Mouse (Mus musculus) testis, postnatal 14 days (tissue): ENCODE measurements at regions not wholly inside any gene's neighbourhood (a gene's known extent, or its start where the extent isn't known, plus 50 kb on each side); places are given as distances from the start of the nearest gene placed in this dataset.

Experiments
- DNase-seq: peaks from one replicate; pipeline ENCODE4 v3.0.0; 2021; ENCODE audit warnings: low spot score

DNA sequence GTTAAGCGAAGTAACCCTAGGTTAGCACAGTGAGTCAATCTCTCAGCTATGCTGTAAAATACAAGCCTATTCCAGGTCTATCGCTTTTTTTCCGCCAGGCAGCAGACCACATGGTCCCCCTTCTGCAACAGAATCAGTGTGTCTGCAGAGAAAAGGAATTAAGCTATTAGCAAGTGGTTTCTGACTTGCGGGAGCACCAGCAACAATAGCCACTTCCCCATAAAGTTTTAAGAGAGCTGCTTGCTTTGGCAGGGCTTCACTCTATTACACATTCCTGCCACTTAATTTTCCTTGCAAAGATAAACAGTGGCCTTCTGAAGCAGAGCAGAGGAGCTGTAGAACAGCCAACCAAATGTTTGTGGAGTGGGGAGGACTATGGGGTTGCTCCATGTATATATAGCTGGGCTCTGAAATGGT is 59.8 kb upstream of the Osmr start:
- no peak for DNase-seq

DNA sequence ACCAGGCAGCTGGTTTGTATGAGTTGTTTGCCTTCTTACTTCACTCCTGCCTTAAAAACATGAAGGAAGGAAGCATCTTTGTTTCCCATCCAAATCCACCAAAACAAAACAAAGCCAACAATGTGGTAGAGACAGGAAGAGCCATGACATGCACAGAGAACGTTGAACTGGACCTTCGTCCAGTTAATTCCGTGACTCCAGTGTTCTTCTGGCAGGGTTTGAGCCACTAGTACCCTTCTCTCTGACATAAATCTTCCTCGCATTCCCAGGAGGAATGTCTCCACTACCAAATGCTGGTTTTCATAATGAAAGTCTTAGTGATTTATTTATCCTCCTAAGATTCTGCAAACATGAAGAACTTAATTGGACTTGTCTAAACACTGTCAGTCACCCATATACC is 66.7 kb upstream of the Osmr start:
- no peak for DNase-seq

DNA sequence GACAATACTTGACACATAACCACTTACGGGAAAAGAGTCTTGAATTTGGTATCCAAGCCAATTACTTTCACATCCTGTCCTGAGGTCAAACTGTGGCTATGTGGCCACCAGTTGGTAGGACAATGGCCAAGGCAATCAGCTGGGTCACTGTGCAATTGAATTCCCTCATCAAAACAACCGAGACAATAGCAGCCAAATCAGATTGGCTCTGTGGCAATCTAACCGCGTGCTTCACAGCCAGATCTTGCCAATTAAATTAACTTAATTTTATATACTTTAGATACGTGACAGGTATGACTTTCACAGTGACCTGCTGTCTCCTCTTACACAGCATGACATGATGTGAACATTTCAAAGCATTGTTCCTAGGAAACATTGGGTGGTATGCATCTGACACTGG is 74.5 kb upstream of the Osmr start:
- DNase-seq: no peak

DNA sequence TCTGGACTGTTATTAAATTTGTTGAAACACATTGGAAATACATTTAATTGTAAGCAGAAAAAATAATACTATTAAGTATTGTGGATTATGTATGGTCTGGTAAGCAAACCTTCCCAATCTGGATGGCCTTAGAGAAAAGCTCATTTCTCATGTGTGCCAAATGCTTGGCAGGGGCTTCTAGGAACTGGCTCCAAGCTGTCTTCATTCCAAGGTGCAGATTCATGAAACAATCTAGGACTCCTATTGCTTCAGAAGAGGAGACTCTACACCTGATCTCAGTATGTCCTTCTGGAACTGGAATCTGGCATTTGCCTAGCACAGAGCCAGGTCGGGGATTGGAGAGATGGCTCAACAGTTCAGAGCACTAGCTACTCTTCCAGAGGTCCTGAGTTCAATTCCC is 74.9 kb upstream of the Osmr start:
- no peak for DNase-seq

DNA sequence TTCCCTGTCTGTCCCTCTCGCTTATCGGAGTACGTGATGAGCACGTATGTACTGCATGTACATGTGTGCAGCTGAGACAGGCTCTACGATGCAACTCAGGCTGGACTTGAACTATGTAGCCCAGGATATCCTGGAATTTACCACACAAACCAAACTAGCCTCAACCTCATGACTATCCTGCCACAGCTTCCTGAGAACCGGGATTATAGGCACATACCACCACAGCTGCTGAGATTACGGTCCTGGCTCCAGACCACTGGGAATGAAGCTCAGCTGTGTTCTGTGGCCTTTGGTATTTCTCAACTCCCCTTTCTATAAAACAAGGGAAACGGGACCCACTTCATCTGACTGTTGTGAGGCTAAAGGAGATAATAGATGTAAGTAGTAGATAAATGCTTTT is 75.7 kb upstream of the Osmr start:
- no peak for DNase-seq

DNA sequence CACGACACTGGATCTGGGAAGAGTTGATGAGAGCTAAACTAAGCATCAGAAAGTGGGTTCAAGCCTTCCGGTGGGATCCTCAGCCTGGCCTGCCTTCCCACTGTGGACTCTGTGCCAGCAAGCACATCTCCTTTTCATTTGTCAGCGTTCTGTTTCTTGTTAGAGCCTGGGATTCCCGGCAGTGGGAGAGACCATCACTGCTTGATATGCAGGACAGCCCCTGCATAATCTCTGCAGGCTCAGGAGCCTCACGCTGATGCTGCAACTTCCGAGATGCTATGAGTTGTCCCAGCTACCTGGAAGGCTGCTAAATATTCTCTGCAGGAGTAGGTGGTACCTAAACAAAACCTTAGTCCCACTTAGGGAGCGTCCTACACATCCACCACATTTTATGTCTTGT is 78.8 kb upstream of the Osmr start:
- no peak for DNase-seq

DNA sequence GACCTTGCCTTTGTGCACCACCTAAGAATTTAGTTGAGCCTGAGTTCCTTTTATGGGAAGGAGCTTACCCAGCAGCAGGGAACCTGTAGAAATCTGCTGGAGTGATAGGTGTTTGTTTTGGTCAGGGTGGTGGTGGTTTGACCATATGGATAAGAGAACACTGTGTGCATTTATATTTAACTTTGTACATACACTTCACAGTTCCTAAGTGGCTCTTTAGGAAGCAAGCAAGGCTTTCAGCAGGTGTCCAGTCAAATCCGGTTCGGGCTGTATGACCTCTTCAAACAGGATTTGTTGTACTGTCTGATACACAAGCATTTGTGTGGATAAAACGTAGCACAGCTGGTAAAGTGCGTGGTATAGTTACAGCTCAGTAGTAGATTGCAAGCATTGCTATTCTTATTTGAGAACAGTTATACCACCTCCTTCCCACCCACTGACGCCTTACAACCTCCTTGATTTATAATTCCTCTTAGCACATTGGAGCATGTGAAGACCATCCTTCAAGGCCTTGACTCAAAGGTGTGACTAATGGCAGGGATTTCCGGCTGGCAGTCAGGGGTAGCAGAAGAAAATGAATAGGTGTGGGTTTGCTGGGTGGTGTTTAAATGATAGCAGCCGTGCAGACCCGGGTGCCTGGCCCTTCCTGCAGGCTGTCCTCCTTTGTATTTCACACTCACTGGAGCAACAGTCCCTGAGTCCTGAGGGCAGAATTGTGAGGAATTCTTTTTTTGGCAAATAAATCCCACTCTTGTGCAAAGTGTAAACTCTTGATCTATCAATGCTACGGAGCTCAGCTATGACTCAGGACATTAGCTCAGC is 79.4 kb upstream of the Osmr start:
- DNase-seq: no peak

DNA sequence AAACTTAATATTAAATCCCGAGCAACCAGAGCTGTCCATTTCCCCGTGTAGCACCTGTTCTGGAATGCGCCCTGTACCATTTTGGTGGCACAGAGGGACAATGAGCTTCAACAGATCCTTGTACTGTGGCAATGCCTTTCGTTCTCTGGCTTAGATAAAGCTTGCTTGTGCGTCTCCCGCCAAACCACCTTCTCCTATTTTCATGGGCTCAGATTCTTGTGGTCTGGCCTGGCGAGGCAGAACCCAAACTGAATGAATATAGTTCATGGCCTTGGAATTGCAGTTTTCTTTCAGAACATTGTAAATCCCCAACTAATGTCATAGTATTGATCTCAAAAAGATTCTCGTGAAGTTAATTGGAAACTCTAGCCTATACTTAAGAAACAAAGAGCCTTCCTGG is 85.1 kb upstream of the Osmr start:
- no peak for DNase-seq

DNA sequence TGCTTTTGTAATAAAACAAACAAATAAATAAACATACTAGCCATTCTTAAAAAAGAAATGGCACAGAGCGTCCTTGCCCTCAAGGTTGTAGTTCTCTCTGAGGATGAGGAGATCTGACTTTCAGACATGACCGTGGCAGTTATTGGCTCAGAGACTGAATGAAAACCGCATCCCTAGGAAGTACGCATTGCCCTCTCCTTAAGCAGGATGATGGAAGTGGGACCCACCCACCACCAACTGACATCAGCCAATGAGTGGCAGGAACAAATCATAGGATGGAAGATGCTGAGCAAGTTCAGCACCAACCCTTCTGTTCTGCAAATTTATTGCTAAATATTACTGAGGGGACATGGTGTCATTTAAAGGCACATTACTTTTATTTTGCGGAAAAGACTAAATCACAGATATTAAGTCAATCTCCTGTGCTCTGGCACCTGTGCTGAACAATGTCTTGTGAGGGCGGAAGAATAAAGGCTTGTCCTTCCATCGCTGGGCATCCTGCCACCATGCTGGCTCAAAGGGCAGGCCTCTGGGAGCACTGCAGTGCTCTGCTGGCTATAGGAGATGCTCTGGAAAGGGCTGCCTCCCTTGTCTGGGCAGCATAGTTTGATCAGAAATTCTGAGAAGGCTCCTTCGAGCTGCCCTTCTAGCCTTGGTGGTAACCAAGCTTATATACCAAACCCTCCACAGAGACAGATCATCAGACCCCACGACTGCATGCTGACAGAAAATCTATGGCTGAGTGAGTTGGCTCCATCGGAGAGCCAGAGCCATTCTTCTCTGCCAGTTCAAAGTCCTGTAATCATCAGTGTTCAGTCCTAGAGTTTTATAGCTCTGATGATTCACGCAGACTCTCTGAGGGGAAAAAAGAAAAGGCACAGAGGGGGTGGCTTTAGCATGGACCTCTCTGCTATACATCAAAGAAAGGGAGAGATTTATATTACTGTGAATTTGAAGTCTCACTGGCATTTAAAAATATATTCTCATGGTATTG is 86.3 kb upstream of the Osmr start:
- DNase-seq: no peak

DNA sequence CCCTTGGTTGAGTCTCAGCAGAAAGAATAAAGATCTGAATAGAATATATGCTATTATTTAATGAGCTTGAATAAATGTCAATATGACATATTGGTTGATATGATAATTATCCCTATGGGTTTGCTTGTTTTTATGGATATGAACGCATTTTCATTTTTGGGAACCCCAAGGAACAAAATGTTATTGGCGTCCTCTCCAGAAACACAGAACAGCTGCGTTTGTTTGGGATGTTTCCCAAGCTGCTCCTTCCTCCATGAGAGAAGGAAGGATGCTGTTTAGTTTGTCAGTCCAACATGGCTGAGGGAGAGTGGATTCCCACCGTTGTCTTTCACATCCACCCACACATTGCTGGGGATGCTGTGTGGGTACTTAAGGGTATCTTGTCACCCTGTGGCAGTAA is 89.9 kb upstream of the Osmr start:
- DNase-seq: no peak

DNA sequence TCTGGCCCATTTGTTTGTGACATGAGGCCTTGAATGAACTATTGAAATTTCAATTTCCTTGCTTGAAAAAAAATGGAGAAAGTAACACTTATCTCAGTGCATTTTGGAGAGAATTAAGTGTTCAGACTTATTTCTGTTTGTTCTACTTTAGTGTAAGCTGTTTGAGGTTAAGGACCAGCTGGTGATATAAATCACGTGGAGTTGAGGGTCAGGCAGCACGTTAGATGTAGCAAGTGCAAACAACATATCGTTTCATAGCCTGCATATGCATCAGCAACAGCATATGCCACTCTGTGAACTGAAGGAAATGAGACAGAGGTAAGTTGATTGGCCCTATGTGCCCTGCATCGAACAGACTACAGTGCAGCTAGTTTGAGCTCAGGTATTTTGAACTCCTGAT is 90.7 kb upstream of the Osmr start:
- DNase-seq: no peak

DNA sequence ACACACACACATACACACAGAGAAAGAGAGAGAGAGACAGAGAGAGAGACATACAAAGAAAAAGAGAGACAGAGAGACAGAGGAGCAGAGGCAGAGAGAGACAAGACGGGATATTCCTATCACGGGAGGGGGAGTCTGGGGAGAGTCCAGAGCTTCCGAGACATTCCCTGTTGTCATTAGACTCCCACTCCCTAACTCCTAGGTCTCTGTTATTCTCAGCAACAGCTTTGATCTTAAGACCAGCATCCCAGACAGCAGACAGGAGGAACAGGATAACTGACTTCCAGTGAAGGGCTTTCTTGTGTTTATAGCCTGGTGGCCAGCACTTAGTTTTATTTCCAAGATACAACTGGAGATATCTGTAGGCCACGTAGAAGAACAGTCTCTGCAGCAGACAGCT is 99.6 kb upstream of the Osmr start:
- DNase-seq: no peak

DNA sequence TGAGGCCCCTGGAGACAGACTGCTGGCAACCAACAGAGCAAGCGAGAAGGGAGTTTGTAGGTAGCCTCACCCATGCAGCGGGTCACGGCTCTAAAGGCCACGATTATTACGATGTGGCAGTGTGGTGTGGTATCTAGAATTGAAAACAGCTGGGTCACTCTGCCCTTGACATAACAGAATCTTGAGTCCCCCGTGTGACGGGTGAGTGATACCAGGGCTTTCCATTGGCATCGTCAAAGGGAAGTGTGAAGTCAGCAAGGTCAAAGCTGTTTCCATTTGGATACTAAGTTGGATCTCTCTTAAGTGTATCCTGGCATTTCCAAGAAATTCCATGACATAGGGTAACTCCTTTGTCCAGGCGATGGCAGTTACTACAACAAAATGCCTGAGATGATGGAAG is 106.7 kb upstream of the Osmr start:
- no peak for DNase-seq

DNA sequence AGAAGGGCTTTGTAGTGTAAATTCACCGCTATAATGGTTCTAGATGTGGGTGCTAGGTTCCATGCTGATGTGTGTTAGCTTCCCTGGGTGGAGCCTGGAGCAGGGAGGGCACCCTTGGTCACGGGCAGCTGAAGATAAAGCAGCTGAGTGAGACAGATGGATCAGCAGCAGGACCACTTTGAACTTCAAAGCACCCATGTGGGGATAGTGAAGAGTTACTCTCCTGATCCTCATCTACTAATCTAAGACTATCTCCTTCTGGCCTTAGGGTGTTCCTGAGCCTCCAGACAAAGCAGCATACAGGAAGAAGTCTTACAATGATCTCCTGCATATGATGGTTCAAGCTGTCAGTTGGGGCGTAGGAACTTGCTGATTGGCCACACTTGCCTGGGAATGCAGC is 107.1 kb upstream of the Lifr start:
- DNase-seq: no peak

DNA sequence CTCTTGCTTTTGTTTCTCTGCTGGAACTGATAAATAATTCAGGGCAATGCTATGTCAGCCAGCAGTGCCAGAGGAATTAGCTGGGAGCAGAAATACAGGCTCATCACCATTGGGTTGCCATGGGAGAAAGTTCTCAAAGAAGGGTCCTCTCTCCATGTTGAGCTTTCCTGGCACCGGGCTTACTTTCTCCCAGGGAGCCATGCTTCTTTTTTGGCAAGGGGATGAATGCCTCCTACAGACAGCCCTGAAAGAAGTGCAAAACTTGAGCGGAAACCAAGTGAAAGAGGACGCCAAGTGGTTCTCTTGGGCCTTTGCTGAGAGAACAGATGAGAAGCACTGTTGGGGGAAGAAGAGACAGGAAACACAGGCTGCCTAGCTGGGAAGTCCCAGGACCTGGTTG is 102.2 kb upstream of the Lifr start:
- no peak for DNase-seq

DNA sequence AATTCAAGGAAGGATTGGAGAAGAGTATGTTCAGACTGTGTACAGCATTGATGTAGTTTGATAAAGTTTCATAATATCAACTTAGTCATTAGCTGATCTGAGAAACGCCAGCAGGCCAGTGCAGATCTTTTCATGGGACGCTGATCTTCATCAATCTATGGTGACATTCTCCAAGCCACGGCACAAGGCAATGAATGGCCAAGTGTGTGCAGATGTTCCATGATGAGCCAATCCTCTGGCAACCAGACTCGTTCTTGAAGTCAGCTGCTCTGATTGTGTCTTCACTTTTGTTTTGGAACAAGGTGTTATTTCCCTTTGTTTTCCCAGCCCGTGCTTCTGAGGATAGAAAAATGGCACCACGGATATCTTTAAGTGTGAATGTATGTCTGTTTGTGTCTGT is 101.3 kb upstream of the Lifr start:
- DNase-seq: no peak

DNA sequence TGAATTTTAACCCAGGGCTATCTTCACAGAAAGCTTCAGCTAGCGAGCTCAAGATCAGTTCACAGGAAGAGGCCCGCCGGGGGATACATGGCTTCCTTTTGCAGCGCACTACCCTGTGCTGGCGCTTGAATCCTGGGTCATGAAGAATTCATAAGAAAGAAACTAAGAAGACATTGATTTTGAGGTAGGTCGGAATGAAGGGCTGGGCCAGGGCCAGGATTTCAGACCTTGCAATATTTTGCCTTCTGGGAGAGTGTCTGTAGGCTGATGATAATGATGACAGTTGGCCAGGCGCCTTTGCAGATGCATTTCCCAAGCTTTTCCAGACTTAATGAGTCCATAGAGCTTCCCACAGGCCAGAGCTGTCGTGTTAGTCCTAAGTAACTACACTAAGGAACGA is 97.2 kb upstream of the Lifr start:
- no peak for DNase-seq

DNA sequence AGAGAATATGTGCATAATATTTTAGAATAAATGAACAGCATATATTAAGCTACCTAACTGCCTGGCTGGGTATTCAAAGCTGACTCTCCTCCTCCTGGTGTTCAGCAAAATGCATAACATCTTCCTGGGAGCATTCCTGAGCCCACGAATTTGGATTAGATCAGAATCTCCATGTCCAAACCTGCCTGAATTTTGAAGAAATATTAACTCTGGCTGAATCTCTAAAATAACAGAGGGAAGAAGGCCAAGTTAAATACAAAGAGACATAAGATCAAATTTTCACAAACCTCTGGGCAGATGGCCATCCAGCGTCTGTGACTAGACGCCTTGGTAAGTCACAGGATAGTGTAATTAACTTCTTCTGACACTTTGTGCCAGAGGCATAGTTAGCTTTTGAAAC is 95.2 kb upstream of the Lifr start:
- DNase-seq: no peak

DNA sequence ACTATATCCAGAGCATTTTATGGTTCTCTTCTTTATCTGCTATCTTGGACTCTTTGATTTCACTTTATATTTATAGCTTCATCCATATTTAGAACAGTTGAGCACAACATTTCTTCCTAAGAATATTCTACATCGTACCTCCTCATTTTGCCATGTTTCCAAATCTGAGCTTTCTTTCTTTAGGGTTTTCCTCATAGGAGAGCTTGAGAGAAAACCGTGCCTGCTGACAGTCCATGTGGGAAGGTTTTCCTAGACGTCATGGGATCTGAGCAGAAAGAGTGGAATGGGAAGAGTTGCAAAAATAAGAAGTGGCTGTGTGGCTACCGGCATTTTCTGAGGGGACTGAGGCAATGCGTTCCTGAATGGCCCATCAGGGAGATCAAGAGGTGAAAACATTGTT is 92.5 kb upstream of the Lifr start:
- no peak for DNase-seq

DNA sequence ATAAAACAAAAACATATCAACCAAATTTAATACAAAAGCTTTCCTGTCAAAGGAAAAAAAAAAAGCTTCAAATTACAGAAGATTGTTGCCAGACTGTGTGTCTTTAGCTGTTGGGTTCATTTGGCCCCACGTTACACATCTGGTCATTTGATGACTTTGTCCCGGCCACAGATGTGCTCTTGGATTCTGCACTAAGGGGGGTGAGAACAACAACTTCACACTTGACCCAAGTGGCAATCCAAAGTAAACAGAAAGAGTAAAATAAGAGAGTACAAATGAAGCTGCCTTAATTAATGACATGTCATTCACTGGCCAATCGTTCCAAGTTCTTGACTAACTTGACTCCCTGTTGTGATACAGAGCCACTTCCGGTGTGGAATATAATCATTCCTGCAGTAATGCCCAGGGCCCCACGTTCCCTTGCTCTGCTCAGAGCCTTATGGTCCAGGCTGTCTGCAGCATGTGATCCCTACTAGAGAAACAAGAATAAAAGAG is 91.8 kb upstream of the Lifr start:
- no peak for DNase-seq

DNA sequence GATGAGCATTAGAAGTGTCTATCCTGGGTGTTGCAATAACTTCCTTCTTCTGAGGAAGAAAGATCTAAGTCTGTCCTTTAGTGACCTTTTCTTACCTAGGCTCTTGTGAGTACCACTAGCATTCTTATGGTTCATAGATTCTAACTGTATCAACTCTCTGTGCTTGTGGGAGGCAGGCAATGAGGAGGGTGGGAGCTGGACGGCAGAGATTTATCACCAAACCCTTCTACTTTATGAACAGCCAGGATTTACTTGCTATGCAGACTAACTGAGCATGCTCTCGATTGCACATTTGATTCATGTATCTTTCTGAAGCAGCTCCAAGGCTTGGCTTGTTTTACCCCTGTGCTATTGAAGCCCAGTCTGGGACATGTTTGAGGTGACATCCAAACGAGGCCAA is 90.7 kb upstream of the Lifr start:
- no peak for DNase-seq

DNA sequence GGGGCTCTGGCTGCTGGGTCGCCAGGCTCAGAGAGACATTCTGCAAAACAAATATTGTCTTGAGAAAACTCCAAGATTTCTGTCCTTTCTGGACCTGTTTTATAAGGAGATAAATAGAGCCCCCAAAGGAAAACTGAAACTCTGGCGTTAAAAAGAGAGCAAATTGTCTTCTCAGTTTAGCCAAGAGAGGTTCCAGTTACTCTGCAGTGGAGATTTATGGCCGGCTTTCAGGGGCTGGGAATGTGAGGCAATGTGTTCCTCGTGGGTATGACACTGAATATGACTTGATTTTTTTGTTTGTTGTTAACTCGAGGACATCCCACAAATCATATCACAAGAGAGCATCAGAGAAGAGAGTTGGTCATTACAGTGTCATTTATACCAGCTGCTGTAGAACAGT is 88.2 kb upstream of the Lifr start:
- no peak for DNase-seq

DNA sequence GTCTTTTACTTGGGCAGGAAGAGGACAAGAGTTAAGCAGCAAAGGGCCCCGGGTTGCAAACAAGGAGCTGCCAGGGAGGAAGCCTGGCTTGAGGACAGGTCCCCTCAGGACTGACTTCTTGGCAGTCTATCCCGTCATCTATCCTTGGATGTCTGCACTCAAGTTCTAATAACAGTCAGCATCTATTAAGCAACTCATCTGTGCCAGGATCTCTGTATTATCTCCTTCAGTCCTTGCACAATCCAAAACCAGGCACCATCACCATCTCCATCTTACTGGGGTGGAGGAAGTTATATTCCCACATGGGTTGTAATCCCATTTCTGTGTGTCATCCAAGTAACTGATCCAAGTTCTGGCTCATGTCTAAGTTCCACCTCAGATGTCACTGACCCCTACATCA is 87.1 kb upstream of the Lifr start:
- no peak for DNase-seq
